11 mouse cellular contexts compared by ENCODE assay signal in genomic region chr4:145101823-145102718, GRCm38 (mm10).
"Had no signal": no experiment of that assay in that cellular context is flagged by ENCODE, and none has a peak within 500 bp of the region (broad histone marks: within the 10 kb centered on the region; RNA-seq: fewer than 3 reads in every experiment).

No protein-coding gene starts in this region.

- DNase-seq: liver; liver, embryonic 13.5 days; liver, postnatal 0 days; lung, postnatal 14 days; right cerebral cortex, postnatal 25 days; thymus, postnatal 36 days had no signal

- H3K9ac ChIP-seq: limb, embryonic 12.5 days; liver, embryonic 13.5 days; liver, postnatal 0 days; lung, embryonic 15.5 days; midbrain, embryonic 12.5 days had no signal

- H3K27ac ChIP-seq: limb, embryonic 12.5 days; liver, embryonic 13.5 days; lung, embryonic 15.5 days; macrophage; midbrain, embryonic 12.5 days had no signal

- H3K27me3 ChIP-seq: limb, embryonic 12.5 days; liver, embryonic 13.5 days; lung, embryonic 15.5 days; megakaryocyte, embryonic 14.5 days; midbrain, embryonic 12.5 days had no signal

- ATAC-seq: liver, postnatal 0 days had no signal

- H3K4me1 ChIP-seq: liver, embryonic 13.5 days; lung, embryonic 15.5 days had no signal

- H3K4me3 ChIP-seq: limb, embryonic 12.5 days; liver, embryonic 13.5 days; lung, embryonic 15.5 days; megakaryocyte, embryonic 14.5 days; midbrain, embryonic 12.5 days had no signal
